Mouse (Mus musculus) limb, embryonic 11.5 days (tissue): ENCODE data around the gene Cnpy3. TPM values are rescaled to one million over a fixed set of nuclear protein-coding genes. Genes with fewer than 3 reads are reported as not detected.

Experiments used
- ATAC-seq: fragments of 200-750 bp; cut with Nextera tagmentation; 2 replicates; pipeline ENCODE4 v1.8.0; 2017; ENCODE audit warnings: low read depth; ENCODE audit not compliant: insufficient number of reproducible peaks, low FRiP score, low TSS enrichment
- DNase-seq: peaks from one replicate; pipeline ENCODE4 v3.0.0-alpha.2; 2015; ENCODE audit warnings: low spot score
- H3K27ac ChIP-seq: fragments of 300-500 bp; sonication (generic); replicated peaks from 2 replicates; pipeline ENCODE4 v1.5.1; 2014; ENCODE audit warnings: low read depth, mild to moderate bottlenecking, low read length
- H3K27me3 ChIP-seq: fragments of 300-500 bp; sonication (generic); 2 replicates; pipeline ENCODE4 v1.6.1; 2014; ENCODE audit warnings: mild to moderate bottlenecking, low read length, mixed read lengths; ENCODE audit not compliant: control insufficient read depth, insufficient read depth
- H3K36me3 ChIP-seq: fragments of 300-500 bp; sonication (generic); 2 replicates; pipeline ENCODE4 v1.6.1; 2014; ENCODE audit warnings: mild to moderate bottlenecking, low read length, moderate library complexity, mixed read lengths; ENCODE audit not compliant: control insufficient read depth, insufficient read depth
- H3K4me1 ChIP-seq: fragments of 300-500 bp; sonication (generic); 2 replicates; pipeline ENCODE4 v1.6.1; 2014; ENCODE audit warnings: low read length, mixed read lengths; ENCODE audit not compliant: control insufficient read depth, insufficient read depth
- H3K4me2 ChIP-seq: fragments of 300-500 bp; sonication (generic); 2 replicates; pipeline ENCODE4 v1.6.1; 2014; ENCODE audit warnings: low read depth, mild to moderate bottlenecking, moderate library complexity; ENCODE audit not compliant: severe bottlenecking
- H3K4me3 ChIP-seq: fragments of 300-500 bp; sonication (generic); 2 replicates; pipeline ENCODE4 v1.5.1; 2014; ENCODE audit warnings: low read depth, low read length
- H3K9ac ChIP-seq: fragments of 300-500 bp; sonication (generic); 2 replicates; pipeline ENCODE4 v1.6.1; 2014; ENCODE audit warnings: mild to moderate bottlenecking, low read length
- H3K9me3 ChIP-seq: fragments of 300-500 bp; sonication (generic); 2 replicates; pipeline ENCODE4 v1.6.1; 2016; ENCODE audit warnings: low read length; ENCODE audit not compliant: control insufficient read depth
- WGBS: fragments of 180-500 bp; shearing (Covaris S2); extraction: QIAGEN DNeasy Blood & Tissue Kit; methylation state at CpG from one replicate; pipeline ENCODE4 v1.1.7; 2014; 5-methylcytosine and 5-hydroxymethylcytosine counted together
- polyA plus RNA-seq: library from polyadenylated mRNA; unstranded; fragments of >200 nt; fragmentation: Nextera tagmentation; extraction: Ambion mirVana; gene quantifications from 2 replicates; pipeline ENCODE4 v1.2.1, GENCODE M21; 2014

Gene Cnpy3
- polyA plus RNA-seq, 1 experiment from 2014 or later = 49.1 TPM

- 93% methylated on average over 6 of the region's 6 CpGs for WGBS
- no peak overlapping the region for H3K27ac ChIP-seq
These were observed 10.7 kb downstream of the Cnpy3 start for GRCm38 (mm10) chr17:46741305-46741704.

GRCm38 (mm10) chr17:46736160-46736559 is 15.9 kb downstream of the Cnpy3 start:
- H3K27ac ChIP-seq = no peak overlapping the region
- no peaks in the 10 kb centered on the region for H3K9me3 ChIP-seq
- no peaks in the 10 kb centered on the region for H3K4me1 ChIP-seq
- DNase-seq (peak; percentile 40), ATAC-seq (no peak)
- no peak overlapping the region for H3K4me2 ChIP-seq
- H3K4me3 ChIP-seq = no peak overlapping the region
- 54% methylated on average over 9 of the region's 10 CpGs for WGBS
- no peak overlapping the region for H3K9ac ChIP-seq
- no peaks in the 10 kb centered on the region for H3K36me3 ChIP-seq
- no peaks in the 10 kb centered on the region for H3K27me3 ChIP-seq

More at GRCm38 (mm10) chr17:46741305-46741704, 10.7 kb downstream of the Cnpy3 start:
- Histone ChIP-seq H3K27me3 (no peaks in the 10 kb centered on the region), H3K36me3 (peaks cover 2% of the 10 kb centered on the region; the same call in 1 of the 2 replicates), H3K9me3 (no peaks in the 10 kb centered on the region), H3K9ac (no peak overlapping the region), H3K4me2 (no peak overlapping the region), H3K4me3 (no peak overlapping the region), H3K4me1 (no peaks in the 10 kb centered on the region)
- no peak for ATAC-seq
- DNase-seq = no peak

- no peaks in the 10 kb centered on the region for H3K27me3 ChIP-seq
- no peak for DNase-seq
These were observed 16.7 kb downstream of the Cnpy3 start for GRCm38 (mm10) chr17:46735287-46735686.

GRCm38 (mm10) chr17:46734055-46734454 is 18.0 kb downstream of the Cnpy3 start:
- Histone ChIP-seq H3K27ac (no peak overlapping the region), H3K9ac (no peak overlapping the region), H3K4me2 (no peak overlapping the region), H3K36me3 (no peaks in the 10 kb centered on the region), H3K4me3 (no peak overlapping the region), H3K9me3 (no peaks in the 10 kb centered on the region), H3K27me3 (peaks cover 5% of the 10 kb centered on the region), H3K4me1 (no peaks in the 10 kb centered on the region)
- ATAC-seq = no peak
- no peak for DNase-seq
- WGBS = 87% methylated on average over 3 of the region's 3 CpGs

More at GRCm38 (mm10) chr17:46735287-46735686, 16.7 kb downstream of the Cnpy3 start:
- H3K4me3 ChIP-seq = no peak overlapping the region
- no peak for ATAC-seq
- no peaks in the 10 kb centered on the region for H3K9me3 ChIP-seq
- no peak overlapping the region for H3K9ac ChIP-seq
- no peak overlapping the region for H3K4me2 ChIP-seq
- no peaks in the 10 kb centered on the region for H3K4me1 ChIP-seq
- WGBS = 93% methylated on average over 7 of the region's 7 CpGs
- H3K27ac ChIP-seq = no peak overlapping the region
- no peaks in the 10 kb centered on the region for H3K36me3 ChIP-seq

GRCm38 (mm10) chr17:46728904-46729318 is 23.1 kb downstream of the Cnpy3 start, which contains the start of gene Gnmt:
TSS of gene Gnmt (minus strand) at chr17:46729168.
- H3K9ac ChIP-seq = no peak within 1 kb of the TSS; the same call in 1 of the 2 replicates
- peaks cover 12% of the 10 kb centered on the region for H3K27me3 ChIP-seq
- no peak for DNase-seq
- peak within 1 kb of the TSS; percentile 31 for H3K4me2 ChIP-seq
- H3K4me1 ChIP-seq = 0 out of 2 replicates have a peak, but pooled peaks cover 6% of the 10 kb centered on the region
- 0 out of 2 replicates have a peak, but pooled peaks cover 2% of the 10 kb centered on the region for H3K36me3 ChIP-seq
- no peak within 1 kb of the TSS for H3K4me3 ChIP-seq
- WGBS = 17% methylated on average over 24 of the region's 24 CpGs
- no peak within 1 kb of the TSS for H3K27ac ChIP-seq
- H3K9me3 ChIP-seq = no peaks in the 10 kb centered on the region
- ATAC-seq = no peak

- peaks cover 12% of the 10 kb centered on the region for H3K27me3 ChIP-seq
- H3K27ac ChIP-seq = no peak overlapping the region
- peak overlapping the region; percentile 31; the same call in 1 of the 2 replicates for H3K4me2 ChIP-seq
- H3K4me3 ChIP-seq = no peak overlapping the region
- H3K9ac ChIP-seq = no peak overlapping the region
- 0 out of 2 replicates have a peak, but pooled peaks cover 6% of the 10 kb centered on the region for H3K4me1 ChIP-seq
- H3K36me3 ChIP-seq = peaks cover 2% of the 10 kb centered on the region; the same call in 1 of the 2 replicates
- DNase-seq (no peak), ATAC-seq (no peak)
- 45% methylated on average over 11 of the region's 11 CpGs for WGBS
- H3K9me3 ChIP-seq = no peaks in the 10 kb centered on the region
These were observed 23.5 kb downstream of the Cnpy3 start for GRCm38 (mm10) chr17:46728496-46728895.

GRCm38 (mm10) chr17:46728021-46728420 is 24.0 kb downstream of the Cnpy3 start:
- Histone ChIP-seq H3K4me3 (no peak overlapping the region), H3K4me1 (0 out of 2 replicates have a peak, but pooled peaks cover 6% of the 10 kb centered on the region), H3K36me3 (peaks cover 2% of the 10 kb centered on the region; the same call in 1 of the 2 replicates), H3K9me3 (no peaks in the 10 kb centered on the region), H3K9ac (no peak overlapping the region), H3K27ac (no peak overlapping the region), H3K27me3 (peaks cover 12% of the 10 kb centered on the region), H3K4me2 (no peak overlapping the region)
- DNase-seq (peak; percentile 60), ATAC-seq (no peak)
- WGBS = 39% methylated on average over 6 of the region's 6 CpGs

GRCm38 (mm10) chr17:46727271-46727670 is 24.7 kb downstream of the Cnpy3 start:
- no peaks in the 10 kb centered on the region for H3K9me3 ChIP-seq
- DNase-seq (no peak), ATAC-seq (no peak)
- WGBS = 91% methylated on average over 11 of the region's 11 CpGs
- no peak overlapping the region for H3K4me2 ChIP-seq
- H3K27me3 ChIP-seq = peaks cover 12% of the 10 kb centered on the region
- 0 out of 2 replicates have a peak, but pooled peaks cover 6% of the 10 kb centered on the region for H3K4me1 ChIP-seq
- no peak overlapping the region for H3K4me3 ChIP-seq
- no peak overlapping the region for H3K9ac ChIP-seq
- no peak overlapping the region for H3K27ac ChIP-seq
- H3K36me3 ChIP-seq = peaks cover 2% of the 10 kb centered on the region; the same call in 1 of the 2 replicates
